Mouse (Mus musculus): ENCODE results near the gene 2610044O15Rik8.

2610044O15Rik8 gene

GRCm38 (mm10) chr8:129234027-129234733 is at the start of gene 2610044O15Rik8:
TSS of gene 2610044O15Rik8 (minus strand) at chr8:129234406.
- peak; percentile 81 to 82 for DNase-seq (ENCODE audit: low spot score in 2 of 2)

GRCm38 (mm10) chr8:129265918-129266317 is 31.7 kb upstream of the 2610044O15Rik8 start:
- no peak for DNase-seq (ENCODE audit: low spot score in 2 of 2)

GRCm38 (mm10) chr8:129264296-129264695 is 30.1 kb upstream of the 2610044O15Rik8 start:
- DNase-seq (ENCODE audit: low spot score in 2 of 2) = no peak

GRCm38 (mm10) chr8:129263211-129263927 is 29.2 kb upstream of the 2610044O15Rik8 start:
- DNase-seq (ENCODE audit: low spot score in 2 of 2) = peak; percentile 71 to 73

- no peak for DNase-seq (ENCODE audit: low spot score in 2 of 2)
These were observed 561 bp downstream of the 2610044O15Rik8 start for GRCm38 (mm10) chr8:129233664-129234026.

Data from urinary bladder, postnatal 4 days (tissue).